Mouse (Mus musculus): Measurements from ENCODE around the gene Izumo1.
"Not testable (repeated sequence)": the region's sequence is repeated elsewhere in the genome, so short reads cannot be mapped to it uniquely, and the experiment has no call there.

DNA sequence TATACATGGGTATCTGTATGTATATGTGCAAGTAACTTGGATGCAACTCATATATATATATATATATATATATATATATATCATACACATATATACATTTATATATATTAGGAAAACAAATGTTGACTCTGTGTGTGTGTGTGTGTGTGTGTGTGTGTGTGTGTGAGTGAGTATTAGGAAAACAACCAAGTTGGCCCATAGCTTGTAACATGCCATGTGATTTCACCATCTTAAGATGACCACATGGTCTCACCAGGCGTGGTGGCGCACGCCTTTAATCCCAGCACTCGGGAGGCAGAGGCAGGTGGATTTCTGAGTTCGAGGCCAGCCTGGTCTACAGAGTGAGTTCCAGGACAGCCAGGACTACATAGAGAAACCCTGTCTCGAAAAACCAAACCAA is 40.1 kb downstream of the Izumo1 start:
- not testable (repeated sequence) for TF ChIP-seq CTCF (conservative IDR thresholded peaks at IDR 0.05; ENCODE audit: insufficient read depth, insufficient read length, low read depth, low read length); POLR2A (IDR thresholded peaks at IDR 0.05; ENCODE audit: low read depth, low read length)
